Mouse (Mus musculus): ENCODE measurements around the gene Gls2. TPM values are rescaled to one million over a fixed set of nuclear protein-coding genes. Genes with fewer than 3 reads are reported as not detected.

The Gls2 gene
- polyA plus RNA-seq, 1 experiment from 2014 or later, result 1.3 TPM

DNA sequence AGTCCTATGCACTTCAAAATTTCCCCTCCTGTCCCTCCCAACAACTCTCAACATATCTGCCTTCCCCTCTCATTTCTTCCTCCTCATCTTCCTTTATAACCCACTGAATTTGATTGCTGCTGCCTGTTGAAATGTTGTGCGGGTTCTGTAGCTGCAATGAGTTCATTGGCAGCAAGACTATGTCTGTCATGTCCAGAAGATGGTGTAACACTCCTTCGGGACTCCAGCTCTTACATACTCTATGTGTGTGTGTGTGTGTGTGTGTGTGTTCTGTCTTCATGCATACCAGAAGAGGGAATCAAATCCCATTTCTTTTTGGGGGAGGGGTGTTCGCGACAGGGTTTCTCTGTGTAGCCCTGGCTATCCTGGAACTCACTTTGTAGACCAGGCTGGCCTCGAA is 20.7 kb downstream of the Gls2 start:
- Histone ChIP-seq H3K27ac (ENCODE audit: low read depth, low read length) (no peak overlapping the region), H3K4me3 (ENCODE audit: low read depth, low read length) (no peak overlapping the region), H3K9me3 (replicated peaks; ENCODE audit: control insufficient read depth, low read length) (no peaks in the 10 kb centered on the region), H3K4me1 (ENCODE audit: control insufficient read depth, insufficient read depth, low read length) (peaks cover 9% of the 10 kb centered on the region; the same call in 1 of the 2 replicates), H3K9ac (ENCODE audit: low read depth, low read length) (no peak overlapping the region), H3K27me3 (ENCODE audit: control insufficient read depth, insufficient read depth, low read length) (peaks cover 6% of the 10 kb centered on the region; the same call in 1 of the 2 replicates), H3K36me3 (ENCODE audit: control insufficient read depth, insufficient read depth, low read length) (no peaks in the 10 kb centered on the region), H3K4me2 (no peak overlapping the region)
- WGBS (ENCODE audit: insufficient replicate concordance), result 80% methylated on average over 5 of the region's 5 CpGs
- no peak for ATAC-seq (replicated peaks; ENCODE audit: insufficient number of reproducible peaks, low FRiP score, low TSS enrichment)

DNA sequence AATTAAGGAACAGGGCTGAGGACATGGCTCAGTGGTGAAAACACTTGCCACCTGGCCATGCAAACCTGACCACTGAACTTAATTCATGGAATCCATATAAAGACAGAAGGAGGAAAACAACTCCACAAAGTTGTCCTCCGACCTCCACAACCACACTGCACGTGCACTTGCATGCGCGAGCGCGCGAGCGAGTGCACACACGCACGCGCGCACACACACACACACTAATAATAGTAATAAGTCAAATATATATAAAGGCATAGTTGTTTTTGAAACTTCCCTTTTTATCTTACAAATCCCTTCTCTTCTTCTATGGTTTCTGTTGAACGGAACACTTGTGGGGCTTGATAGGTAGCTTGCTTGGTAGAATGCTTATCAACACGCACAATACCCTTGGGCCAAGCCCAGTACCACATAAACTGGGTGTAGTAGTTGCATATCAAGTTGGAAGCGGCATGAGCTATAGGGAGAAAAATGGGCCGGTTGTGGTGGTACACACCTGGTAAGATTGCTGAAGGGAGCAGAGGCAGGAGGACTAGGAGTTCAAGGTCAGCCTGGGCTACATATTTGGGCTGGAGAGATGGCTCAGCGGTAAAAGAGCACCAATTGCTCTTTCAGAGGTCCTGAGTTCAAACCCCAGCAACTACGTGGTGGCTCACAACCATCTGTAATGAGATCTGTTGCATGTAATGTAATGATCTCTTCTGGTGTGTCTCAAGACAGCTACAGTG is 24.3 kb downstream of the Gls2 start:
- H3K9ac ChIP-seq (ENCODE audit: low read depth, low read length), result no peak overlapping the region
- no peaks in the 10 kb centered on the region for H3K4me1 ChIP-seq (ENCODE audit: control insufficient read depth, insufficient read depth, low read length)
- H3K27me3 ChIP-seq (ENCODE audit: control insufficient read depth, insufficient read depth, low read length), result peaks cover 2% of the 10 kb centered on the region; the same call in 1 of the 2 replicates
- H3K9me3 ChIP-seq (replicated peaks; ENCODE audit: control insufficient read depth, low read length), result no peaks in the 10 kb centered on the region
- no peak overlapping the region for H3K4me2 ChIP-seq
- WGBS (ENCODE audit: insufficient replicate concordance), result 91% methylated on average over 18 of the region's 18 CpGs
- H3K27ac ChIP-seq (ENCODE audit: low read depth, low read length), result no peak overlapping the region
- ATAC-seq (replicated peaks; ENCODE audit: insufficient number of reproducible peaks, low FRiP score, low TSS enrichment), result no peak
- no peak overlapping the region for H3K4me3 ChIP-seq (ENCODE audit: low read depth, low read length)
- H3K36me3 ChIP-seq (ENCODE audit: control insufficient read depth, insufficient read depth, low read length), result no peaks in the 10 kb centered on the region

DNA sequence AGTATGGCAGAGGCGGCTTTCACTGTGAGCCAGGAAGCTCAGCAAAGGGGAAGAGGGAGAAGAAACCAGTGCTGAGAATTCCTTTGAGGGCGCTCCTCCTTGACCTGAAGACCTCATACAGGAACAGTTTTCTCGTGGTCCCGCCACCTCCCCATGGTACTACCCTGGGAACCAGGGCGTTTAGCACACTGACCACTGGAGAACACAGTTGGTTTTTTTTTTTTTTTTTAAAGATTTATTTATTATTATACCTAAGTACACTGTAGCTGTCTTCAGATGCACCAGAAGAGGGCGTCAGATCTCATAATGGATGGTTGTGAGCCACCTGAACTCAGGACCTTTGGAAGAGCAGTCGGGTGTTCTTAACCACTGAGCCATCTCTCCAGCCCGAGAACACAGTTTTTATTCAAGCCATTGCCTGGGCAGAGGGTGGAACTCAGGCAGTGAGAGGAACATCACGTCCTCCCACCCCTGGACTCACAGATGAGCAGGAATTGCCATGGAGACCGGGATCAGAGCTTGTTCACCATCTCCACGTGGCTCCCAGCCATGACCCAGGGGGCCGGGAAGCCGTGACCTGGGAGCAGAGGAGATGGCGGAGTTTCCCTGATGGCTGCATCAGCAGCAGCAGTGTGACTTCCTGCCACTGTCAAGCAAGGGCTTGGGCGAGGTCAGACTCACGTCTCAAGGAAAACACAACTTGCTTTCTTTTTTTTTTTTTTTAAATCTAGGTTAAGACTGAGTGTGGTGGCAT is 27.5 kb downstream of the Gls2 start:
- Histone ChIP-seq H3K36me3 (ENCODE audit: control insufficient read depth, insufficient read depth, low read length) (no peaks in the 10 kb centered on the region), H3K4me1 (ENCODE audit: control insufficient read depth, insufficient read depth, low read length) (peaks cover 4% of the 10 kb centered on the region; the same call in 1 of the 2 replicates), H3K4me3 (ENCODE audit: low read depth, low read length) (no peak overlapping the region), H3K9ac (ENCODE audit: low read depth, low read length) (no peak overlapping the region), H3K4me2 (no peak overlapping the region), H3K27me3 (ENCODE audit: control insufficient read depth, insufficient read depth, low read length) (no peaks in the 10 kb centered on the region), H3K27ac (ENCODE audit: low read depth, low read length) (no peak overlapping the region), H3K9me3 (replicated peaks; ENCODE audit: control insufficient read depth, low read length) (no peaks in the 10 kb centered on the region)
- 57% methylated on average over 16 of the region's 16 CpGs for WGBS (ENCODE audit: insufficient replicate concordance)
- ATAC-seq (replicated peaks; ENCODE audit: insufficient number of reproducible peaks, low FRiP score, low TSS enrichment), result no peak

DNA sequence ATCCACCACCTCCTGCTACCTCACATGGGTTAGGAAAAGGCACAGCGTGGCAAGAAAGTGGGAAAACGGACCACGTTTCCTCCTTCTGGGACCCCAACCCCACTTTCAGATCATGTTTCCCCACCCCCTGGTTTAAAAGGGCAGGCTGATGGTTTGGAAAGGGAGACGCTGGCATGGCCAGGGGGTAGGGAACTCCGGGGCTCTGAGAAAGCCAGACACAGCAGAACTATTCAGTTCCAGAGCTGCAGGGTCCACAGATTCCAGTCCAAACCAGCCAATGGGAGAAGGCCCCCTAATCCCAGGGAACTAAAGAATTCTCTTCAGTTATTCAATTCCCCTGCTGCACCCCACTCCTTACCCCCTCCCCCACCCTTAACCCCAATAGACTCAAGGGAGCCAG is 30.8 kb downstream of the Gls2 start:
- Histone ChIP-seq H3K4me1 (ENCODE audit: control insufficient read depth, insufficient read depth, low read length) (peaks cover 4% of the 10 kb centered on the region; the same call in 1 of the 2 replicates), H3K27ac (ENCODE audit: low read depth, low read length) (no peak overlapping the region), H3K4me2 (no peak overlapping the region), H3K9me3 (replicated peaks; ENCODE audit: control insufficient read depth, low read length) (no peaks in the 10 kb centered on the region), H3K36me3 (ENCODE audit: control insufficient read depth, insufficient read depth, low read length) (no peaks in the 10 kb centered on the region), H3K9ac (ENCODE audit: low read depth, low read length) (no peak overlapping the region), H3K4me3 (ENCODE audit: low read depth, low read length) (no peak overlapping the region), H3K27me3 (ENCODE audit: control insufficient read depth, insufficient read depth, low read length) (no peaks in the 10 kb centered on the region)
- no peak for ATAC-seq (replicated peaks; ENCODE audit: insufficient number of reproducible peaks, low FRiP score, low TSS enrichment)
- WGBS (ENCODE audit: insufficient replicate concordance), result 42% methylated on average over 5 of the region's 5 CpGs

DNA sequence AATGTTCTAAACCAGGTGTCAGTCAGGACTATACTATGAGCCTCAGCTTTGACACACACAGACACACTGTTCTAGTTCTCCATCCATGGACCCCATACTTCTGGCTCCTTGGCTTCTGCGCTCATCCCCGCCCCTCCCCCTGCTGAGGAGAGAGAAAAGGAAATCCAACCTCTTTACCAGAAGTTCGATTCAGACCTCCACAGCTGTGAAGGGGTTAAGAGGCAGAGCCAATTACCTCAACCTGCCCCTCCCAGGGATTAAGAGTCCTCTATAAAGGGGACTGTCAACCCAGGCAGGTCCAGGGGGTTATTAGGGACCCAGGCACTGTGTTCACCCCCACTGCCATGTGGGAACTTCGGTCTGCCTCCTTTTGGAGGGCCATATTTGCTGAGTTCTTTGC is 31.3 kb downstream of the Gls2 start, which contains the start of gene Mip:
Gene Mip (plus strand): TSS at position 301 of the 400 bp plus-strand sequence.
- Histone ChIP-seq H3K27me3 (ENCODE audit: control insufficient read depth, insufficient read depth, low read length) (no peaks in the 10 kb centered on the region), H3K9me3 (replicated peaks; ENCODE audit: control insufficient read depth, low read length) (no peaks in the 10 kb centered on the region), H3K9ac (ENCODE audit: low read depth, low read length) (no peak within 1 kb of the TSS), H3K4me2 (no peak within 1 kb of the TSS), H3K4me1 (ENCODE audit: control insufficient read depth, insufficient read depth, low read length) (peaks cover 4% of the 10 kb centered on the region; the same call in 1 of the 2 replicates), H3K4me3 (ENCODE audit: low read depth, low read length) (no peak within 1 kb of the TSS), H3K27ac (ENCODE audit: low read depth, low read length) (no peak within 1 kb of the TSS), H3K36me3 (ENCODE audit: control insufficient read depth, insufficient read depth, low read length) (no peaks in the 10 kb centered on the region)
- ATAC-seq (replicated peaks; ENCODE audit: insufficient number of reproducible peaks, low FRiP score, low TSS enrichment), result no peak
- 51% methylated on average over 4 of the region's 4 CpGs for WGBS (ENCODE audit: insufficient replicate concordance)

DNA sequence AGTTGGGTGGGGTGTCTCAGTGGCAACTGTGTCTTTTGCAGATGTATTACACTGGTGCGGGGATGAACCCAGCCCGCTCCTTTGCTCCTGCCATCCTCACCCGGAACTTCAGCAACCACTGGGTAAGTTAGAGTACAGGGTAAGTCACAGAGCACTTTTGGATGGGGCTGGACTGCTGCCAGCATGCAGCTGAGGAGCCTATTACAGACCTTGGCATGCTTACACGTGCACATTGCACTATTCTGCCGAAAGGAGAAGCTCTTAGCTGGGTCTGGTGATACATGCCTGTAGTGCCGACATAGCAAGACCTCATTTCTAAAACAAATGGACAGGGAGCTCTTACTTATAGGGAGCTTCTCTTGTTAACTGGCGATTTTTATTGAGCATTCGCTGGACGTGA is 33.3 kb downstream of the Gls2 start:
- peaks cover 10% of the 10 kb centered on the region; the same call in 1 of the 2 replicates for H3K4me1 ChIP-seq (ENCODE audit: control insufficient read depth, insufficient read depth, low read length)
- H3K27ac ChIP-seq (ENCODE audit: low read depth, low read length), result no peak overlapping the region
- no peak overlapping the region for H3K4me3 ChIP-seq (ENCODE audit: low read depth, low read length)
- no peaks in the 10 kb centered on the region for H3K27me3 ChIP-seq (ENCODE audit: control insufficient read depth, insufficient read depth, low read length)
- no peak overlapping the region for H3K9ac ChIP-seq (ENCODE audit: low read depth, low read length)
- no peaks in the 10 kb centered on the region for H3K9me3 ChIP-seq (replicated peaks; ENCODE audit: control insufficient read depth, low read length)
- no peak overlapping the region for H3K4me2 ChIP-seq
- H3K36me3 ChIP-seq (ENCODE audit: control insufficient read depth, insufficient read depth, low read length), result no peaks in the 10 kb centered on the region
- 75% methylated on average over 9 of the region's 9 CpGs for WGBS (ENCODE audit: insufficient replicate concordance)
- ATAC-seq (replicated peaks; ENCODE audit: insufficient number of reproducible peaks, low FRiP score, low TSS enrichment), result no peak

DNA sequence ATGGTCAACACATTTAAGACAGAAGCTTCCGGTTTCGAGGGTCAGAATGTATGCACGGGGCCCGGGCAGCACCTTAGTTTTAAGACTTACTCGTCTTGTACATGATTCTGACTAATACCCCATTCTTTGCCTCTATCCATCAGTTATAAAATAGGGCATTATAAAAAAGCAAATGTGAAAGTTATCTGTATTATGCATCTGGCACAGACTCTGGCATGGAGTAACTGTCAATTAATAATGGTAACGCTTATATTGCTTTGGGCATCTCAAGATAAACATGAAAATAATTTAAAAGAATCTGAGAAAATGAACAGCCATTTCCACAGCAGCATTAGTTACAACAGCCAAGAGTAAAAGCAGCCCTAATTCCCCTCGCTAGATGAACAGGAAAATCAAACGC is 33.8 kb downstream of the Gls2 start:
- Histone ChIP-seq H3K9me3 (replicated peaks; ENCODE audit: control insufficient read depth, low read length) (no peaks in the 10 kb centered on the region), H3K9ac (ENCODE audit: low read depth, low read length) (no peak overlapping the region), H3K27ac (ENCODE audit: low read depth, low read length) (no peak overlapping the region), H3K27me3 (ENCODE audit: control insufficient read depth, insufficient read depth, low read length) (no peaks in the 10 kb centered on the region), H3K4me2 (no peak overlapping the region), H3K4me1 (ENCODE audit: control insufficient read depth, insufficient read depth, low read length) (peaks cover 10% of the 10 kb centered on the region; the same call in 1 of the 2 replicates), H3K36me3 (ENCODE audit: control insufficient read depth, insufficient read depth, low read length) (no peaks in the 10 kb centered on the region), H3K4me3 (ENCODE audit: low read depth, low read length) (no peak overlapping the region)
- WGBS (ENCODE audit: insufficient replicate concordance), result 89% methylated on average over 8 of the region's 8 CpGs
- ATAC-seq (replicated peaks; ENCODE audit: insufficient number of reproducible peaks, low FRiP score, low TSS enrichment), result no peak

DNA sequence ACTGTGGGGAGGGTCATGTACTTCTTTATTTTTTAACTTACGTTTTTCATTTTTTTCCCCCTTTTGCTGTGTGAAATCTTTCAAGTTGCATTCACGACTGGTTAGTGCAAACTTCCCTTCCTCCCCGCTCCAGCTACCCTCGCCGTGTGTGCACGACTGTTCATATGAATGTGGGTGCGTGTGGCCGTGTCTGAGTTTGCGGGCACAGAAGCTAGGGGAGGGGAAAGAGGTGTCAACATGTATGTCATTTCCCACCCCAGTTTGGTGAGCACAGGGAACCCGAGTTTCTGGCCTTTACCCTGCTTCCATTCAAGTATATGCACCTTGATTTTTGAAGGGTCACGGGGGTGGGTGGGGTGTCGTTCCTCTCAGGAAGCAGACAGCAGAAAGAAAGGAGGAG is 36.3 kb downstream of the Gls2 start:
- H3K4me2 ChIP-seq, result no peak overlapping the region; the same call in 1 of the 2 replicates
- no peaks in the 10 kb centered on the region for H3K36me3 ChIP-seq (ENCODE audit: control insufficient read depth, insufficient read depth, low read length)
- H3K9ac ChIP-seq (ENCODE audit: low read depth, low read length), result 0 out of 2 replicates have a peak overlapping the region, but pooled peaks have one; percentile 95
- WGBS (ENCODE audit: insufficient replicate concordance), result 83% methylated on average over 12 of the region's 12 CpGs
- H3K27me3 ChIP-seq (ENCODE audit: control insufficient read depth, insufficient read depth, low read length), result no peaks in the 10 kb centered on the region
- no peak overlapping the region for H3K4me3 ChIP-seq (ENCODE audit: low read depth, low read length)
- H3K9me3 ChIP-seq (replicated peaks; ENCODE audit: control insufficient read depth, low read length), result no peaks in the 10 kb centered on the region
- peaks cover 9% of the 10 kb centered on the region for H3K4me1 ChIP-seq (ENCODE audit: control insufficient read depth, insufficient read depth, low read length)
- H3K27ac ChIP-seq (ENCODE audit: low read depth, low read length), result no peak overlapping the region
- ATAC-seq (replicated peaks; ENCODE audit: insufficient number of reproducible peaks, low FRiP score, low TSS enrichment), result no peak
